Mouse (Mus musculus) heart, embryonic 12.5 days (tissue): Measurements from ENCODE around the gene Nudt4. TPM values are rescaled to one million over a fixed set of nuclear protein-coding genes. Genes with fewer than 3 reads are reported as not detected.

Source experiments
- microRNA-seq: library from miRNA; unstranded; fragments of <30 nt; microRNA quantifications from one replicate; pipeline ENCODE4, GENCODE M21; 2017
- polyA plus RNA-seq: library from polyadenylated mRNA; unstranded; fragments of >200 nt; fragmentation: Nextera tagmentation; extraction: Ambion mirVana; gene quantifications from 2 replicates; pipeline ENCODE4 v1.2.1, GENCODE M21; 2016

Gene Nudt4
- polyA plus RNA-seq, 1 experiment from 2014 or later: 152 TPM

Small RNA genes within 50 kb of the gene (microRNA-seq; reads per million reads assigned to microRNA genes)
- 19.3 reads per million, percentile 33 among the genes with 10 or more reads in this experiment for gene Mir3058

Other genes starting within 250 kb of the Nudt4 start
- 8.0 and 10.5 TPM in 2 replicates for gene Cradd, start 240.0 kb downstream of the Nudt4 start, polyA plus RNA-seq
- 47.7 and 49.0 TPM in 2 replicates for gene Socs2, start 147.0 kb downstream of the Nudt4 start, polyA plus RNA-seq
- 519 and 526 TPM in 2 replicates for gene Mrpl42, start 62.2 kb downstream of the Nudt4 start, polyA plus RNA-seq
- gene Ube2n, start 49.0 kb downstream of the Nudt4 start, polyA plus RNA-seq: 266 and 274 TPM in 2 replicates
- not detected in 2 replicates for gene Anapc15-ps, start 109.3 kb upstream of the Nudt4 start, polyA plus RNA-seq